Comparison of ENCODE assay signal across 24 mouse cellular contexts in genomic region chr5:147494791-147495376, GRCm38 (mm10).
A peak's percentile ranks its signal among the peaks of the same experiment; 100 is the strongest.
DNase-seq lines count a peak whose midpoint lies in the region; ATAC-seq and TF ChIP-seq lines count a peak whose summit lies in the region.
"Had no signal": no experiment of that assay in that cellular context is flagged by ENCODE, and none has a peak within 500 bp of the region (broad histone marks: within the 10 kb centered on the region; RNA-seq: fewer than 3 reads in every experiment).

No protein-coding gene starts in this region.

- no peaks in the 10 kb centered on the region for H3K27me3 ChIP-seq in heart, embryonic 16.5 days (ENCODE audit: control insufficient read depth, insufficient read depth, low read length)
- no peaks in the 10 kb centered on the region for H3K27me3 ChIP-seq in MEL (ENCODE audit: control insufficient read depth in 1 of 2, insufficient read depth in 2 of 2, low read length in 2 of 2)
- no peaks in the 10 kb centered on the region for H3K27me3 ChIP-seq in liver, embryonic 15.5 days
- no peaks in the 10 kb centered on the region for H3K27me3 ChIP-seq in thymus, adult 2 months (ENCODE audit: control insufficient read depth, insufficient read depth, low read length)

- peaks cover 8% of the 10 kb centered on the region; the same call in 1 of the 2 replicates for H3K4me1 ChIP-seq in heart, embryonic 16.5 days (ENCODE audit: control insufficient read depth, insufficient read depth, low read length)
- peaks cover 34 to 38% of the 10 kb centered on the region in 2 experiments for H3K4me1 ChIP-seq in MEL (ENCODE audit: control insufficient read depth in 1 of 2, insufficient read depth in 2 of 2, low read length in 2 of 2)
- H3K4me1 ChIP-seq in liver, embryonic 15.5 days (replicated peaks) = peaks cover 53% of the 10 kb centered on the region
- H3K4me1 ChIP-seq in thymus, adult 2 months (replicated peaks; ENCODE audit: control insufficient read depth, insufficient read depth, low read length) = no peaks in the 10 kb centered on the region
- H3K4me1 ChIP-seq: forebrain, embryonic 10.5 days; midbrain, embryonic 10.5 days had no signal

- H3K27ac ChIP-seq in heart, embryonic 16.5 days (ENCODE audit: low read length) = no peak overlapping the region
- H3K27ac ChIP-seq in MEL (ENCODE audit: control insufficient read depth, low read depth, low read length) = peak overlapping the region; percentile 87
- peak overlapping the region; percentile 49 for H3K27ac ChIP-seq in liver, embryonic 15.5 days (replicated peaks)
- no peak overlapping the region for H3K27ac ChIP-seq in thymus, adult 2 months (ENCODE audit: control insufficient read depth, insufficient read depth, low read length)
- H3K27ac ChIP-seq: embryonic facial prominence, embryonic 10.5 days; forebrain, embryonic 10.5 days; heart, embryonic 10.5 days; hindbrain, postnatal 0 days; left cerebral cortex, adult 2 months; limb, embryonic 10.5 days; midbrain, embryonic 10.5 days had no signal

- TF ChIP-seq CTCF in MEL (IDR thresholded peaks at IDR 0.05 in 2 of 3, conservative IDR thresholded peaks at IDR 0.05 in 1 of 3; ENCODE audit: control insufficient read depth in 1 of 3, insufficient read depth in 1 of 3, low read depth in 2 of 3, low read length in 3 of 3, poor library complexity in 1 of 3, severe bottlenecking in 1 of 3) = no peak
- no peak for TF ChIP-seq CTCF in thymus, adult 2 months (IDR thresholded peaks at IDR 0.05; ENCODE audit: borderline replicate concordance, control insufficient read depth, extremely low read depth, insufficient read depth, low read length, poor library complexity)

- peaks cover 2% of the 10 kb centered on the region; the same call in 1 of the 2 replicates for H3K36me3 ChIP-seq in heart, embryonic 16.5 days (ENCODE audit: control insufficient read depth, insufficient read depth)
- H3K36me3 ChIP-seq in MEL (ENCODE audit: control insufficient read depth in 1 of 2, insufficient read depth in 2 of 2, low read length in 2 of 2) = peaks cover 18 to 57% of the 10 kb centered on the region in 2 experiments
- H3K36me3 ChIP-seq in liver, embryonic 15.5 days (replicated peaks) = peaks cover 24% of the 10 kb centered on the region
- peaks cover 24% of the 10 kb centered on the region for H3K36me3 ChIP-seq in thymus, adult 2 months (ENCODE audit: control insufficient read depth, insufficient read depth, low read length)
- H3K36me3 ChIP-seq: forebrain, embryonic 10.5 days; heart, embryonic 10.5 days had no signal

- no peaks in the 10 kb centered on the region for H3K9me3 ChIP-seq in heart, embryonic 16.5 days (replicated peaks; ENCODE audit: control insufficient read depth, low read length)
- H3K9me3 ChIP-seq in MEL (replicated peaks; ENCODE audit: insufficient read depth, low read length) = no peaks in the 10 kb centered on the region
- no peaks in the 10 kb centered on the region for H3K9me3 ChIP-seq in liver, embryonic 15.5 days (replicated peaks)
- H3K9me3 ChIP-seq: embryonic facial prominence, embryonic 10.5 days; forebrain, embryonic 10.5 days; heart, embryonic 10.5 days; limb, embryonic 10.5 days; midbrain, embryonic 10.5 days had no signal

- intact Hi-C loops in heart, postnatal 10 days (cut with DNase I) = no loop called here

- peak; percentile 97 to 98 for TF ChIP-seq EP300 in MEL (IDR thresholded peaks at IDR 0.05; ENCODE audit: low read depth in 1 of 2, low read length in 2 of 2)

- no peak overlapping the region for H3K4me3 ChIP-seq in heart, embryonic 16.5 days (ENCODE audit: low read length)
- H3K4me3 ChIP-seq in MEL (ENCODE audit: control insufficient read depth in 1 of 2, insufficient read depth in 1 of 2, low read depth in 2 of 2, low read length in 2 of 2) = peak overlapping the region; percentile 1 to 10; a peak in 2 of 4 replicates
- H3K4me3 ChIP-seq in liver, embryonic 15.5 days (replicated peaks) = no peak overlapping the region
- H3K4me3 ChIP-seq in thymus, adult 2 months (ENCODE audit: control insufficient read depth, insufficient read depth, low read length) = no peak overlapping the region
- H3K4me3 ChIP-seq: embryonic facial prominence, embryonic 10.5 days; forebrain, embryonic 10.5 days; heart, embryonic 10.5 days; left cerebral cortex, adult 2 months; limb, embryonic 10.5 days; midbrain, embryonic 10.5 days had no signal

- no peak for TF ChIP-seq RAD21 in MEL (IDR thresholded peaks at IDR 0.05; ENCODE audit: low read depth, low read length)

- ATAC-seq in heart, embryonic 16.5 days (replicated peaks; ENCODE audit: extremely low read depth, insufficient read depth, low FRiP score) = peak; percentile 23; the same call in 1 of the 2 replicates
- peak; percentile 20; the same call in 1 of the 2 replicates for ATAC-seq in common myeloid progenitor, adult 5-6 weeks (replicated peaks; ENCODE audit: low read depth, poor library complexity, severe bottlenecking)
- ATAC-seq in liver, embryonic 15.5 days (ENCODE audit: insufficient read depth) = no peak
- ATAC-seq: forebrain, postnatal 0 days; hindbrain, postnatal 0 days; intestine, embryonic 16.5 days; midbrain, embryonic 16.5 days had no signal

- no peak overlapping the region for H3K4me2 ChIP-seq in heart, embryonic 16.5 days (ENCODE audit: low read depth, low read length)
- H3K4me2 ChIP-seq in liver, embryonic 15.5 days = peak overlapping the region; percentile 3; the same call in 1 of the 2 replicates

- peak in 1 of 2 experiments; percentile 28; a peak in 1 of 4 replicates for TF ChIP-seq POLR2A in MEL (IDR thresholded peaks at IDR 0.05; ENCODE audit: control insufficient read depth in 1 of 2, insufficient read depth in 1 of 2, low read depth in 1 of 2, low read length in 2 of 2, poor library complexity in 1 of 2)
- no peak for TF ChIP-seq POLR2A in thymus, adult 2 months (IDR thresholded peaks at IDR 0.05; ENCODE audit: control insufficient read depth, extremely low read depth, insufficient read depth, low read length, poor library complexity)

- peaks cover 17% of the 10 kb centered on the region for H3K79me2 ChIP-seq in MEL (ENCODE audit: control insufficient read depth, insufficient read depth, low read length, poor library complexity)

- 67% methylated on average over 10 of the region's 10 CpGs for WGBS in heart, embryonic 16.5 days
- 29% methylated on average over 10 of the region's 10 CpGs for WGBS in liver, embryonic 15.5 days (ENCODE audit: insufficient replicate concordance)
- WGBS in thymus, adult 2 months = 93% methylated on average over 10 of the region's 10 CpGs

- no peak overlapping the region for H3K9ac ChIP-seq in heart, embryonic 16.5 days (ENCODE audit: low read length)
- peak overlapping the region; percentile 40 for H3K9ac ChIP-seq in MEL (ENCODE audit: control insufficient read depth, low read depth, low read length, poor library complexity, severe bottlenecking)
- no peak overlapping the region for H3K9ac ChIP-seq in liver, embryonic 15.5 days
- H3K9ac ChIP-seq: forebrain, postnatal 0 days had no signal

- DNase-seq in heart, postnatal 10 days = no peak
- DNase-seq in MEL (ENCODE audit: low read depth, low spot score) = peak; percentile 78
- no peak for DNase-seq in thymus, adult 2 months
- DNase-seq in layer of hippocampus, adult 9-11 months = no peak
- no peak for DNase-seq in gastrocnemius, adult 18-20 months (ENCODE audit: low spot score)
- DNase-seq: adrenal gland, postnatal 14 days; forebrain, postnatal 0 days; gastrocnemius, postnatal 36 days; kidney, postnatal 4 days; lung, adult 18-20 months; lung, postnatal 14 days; thymus, postnatal 14 days had no signal

TF ChIP-seq in MEL, 35 proteins besides CTCF, POLR2A, EP300 and RAD21 (continues in another document):
- TF ChIP-seq MYB (IDR thresholded peaks at IDR 0.05; ENCODE audit: low read depth, low read length) (peak; percentile 40; the same call in 1 of the 2 replicates), KAT2A (conservative IDR thresholded peaks at IDR 0.05; ENCODE audit: low read depth, low read length) (no peak), MAZ (IDR thresholded peaks at IDR 0.05; ENCODE audit: low read depth, low read length) (0 out of 2 replicates have a peak, but pooled peaks have one; percentile 9), POLR2AphosphoS2 (IDR thresholded peaks at IDR 0.05; ENCODE audit: low read length) (no peak), E2F4 (IDR thresholded peaks at IDR 0.05; ENCODE audit: borderline replicate concordance, low read depth, low read length) (no peak), MEF2A (IDR thresholded peaks at IDR 0.05; ENCODE audit: extremely low read depth, insufficient replicate concordance, low read depth, low read length, poor library complexity, severe bottlenecking) (no peak), GABPA (IDR thresholded peaks at IDR 0.05; ENCODE audit: low read depth, low read length) (no peak), USF1 (IDR thresholded peaks at IDR 0.05; ENCODE audit: low read depth, low read length) (no peak), TBP (IDR thresholded peaks at IDR 0.05; ENCODE audit: low read depth, low read length) (no peak), SIN3A (IDR thresholded peaks at IDR 0.05; ENCODE audit: low read length) (peak; percentile 73; the same call in 1 of the 2 replicates), NRF1 (IDR thresholded peaks at IDR 0.05; ENCODE audit: insufficient read depth, low read depth, low read length, poor library complexity, severe bottlenecking) (no peak), MXI1 (IDR thresholded peaks at IDR 0.05; ENCODE audit: low read depth, low read length) (no peak; the same call in 1 of the 2 replicates), MAFK (IDR thresholded peaks at IDR 0.05; ENCODE audit: borderline replicate concordance, low read depth, low read length) (peak; percentile 54; the same call in 1 of the 2 replicates), SMC3 (IDR thresholded peaks at IDR 0.05; ENCODE audit: low read depth, low read length) (no peak), GATA1 (IDR thresholded peaks at IDR 0.05; ENCODE audit: low read depth, low read length) (peak; percentile 98), CHD2 (IDR thresholded peaks at IDR 0.05; ENCODE audit: low read length) (no peak), ZNF384 (IDR thresholded peaks at IDR 0.05; ENCODE audit: low read depth, low read length) (peak; percentile 58; the same call in 1 of the 2 replicates), ZMIZ1 (IDR thresholded peaks at IDR 0.05; ENCODE audit: low read depth, low read length) (no peak), USF2 (IDR thresholded peaks at IDR 0.05; ENCODE audit: borderline replicate concordance in 1 of 2, insufficient read depth in 1 of 2, low read depth in 1 of 2, low read length in 2 of 2) (no peak), ZKSCAN1 (IDR thresholded peaks at IDR 0.05; ENCODE audit: low read depth, low read length) (no peak), TCF12 (IDR thresholded peaks at IDR 0.05; ENCODE audit: low read depth, low read length) (peak; percentile 93), ELF1 (IDR thresholded peaks at IDR 0.05; ENCODE audit: low read depth, low read length) (no peak), JUND (IDR thresholded peaks at IDR 0.05; ENCODE audit: low read depth, low read length) (no peak), MAX (IDR thresholded peaks at IDR 0.05; ENCODE audit: low read length) (no peak), UBTF (IDR thresholded peaks at IDR 0.05; ENCODE audit: borderline replicate concordance, insufficient read depth, low read depth, low read length) (no peak)

Comparison
In these comparisons a context has a peak if more than half of its experiments do, and no peak if none do; other contexts are left out.
1. H3K27ac ChIP-seq: peak in MEL (single experiment) and liver, embryonic 15.5 days (single experiment); none in heart, embryonic 16.5 days (single experiment) and thymus, adult 2 months (single experiment).
2. H3K4me3 ChIP-seq: peak in MEL (2 of 2); none in heart, embryonic 16.5 days (single experiment), liver, embryonic 15.5 days (single experiment) and thymus, adult 2 months (single experiment).